Mouse (Mus musculus) limb, embryonic 14.5 days (tissue): ENCODE results near the gene Gabrr1. TPM values are rescaled to one million over a fixed set of nuclear protein-coding genes. Genes with fewer than 3 reads are reported as not detected.

Source experiments
- ATAC-seq: fragments of 200-750 bp; cut with Nextera tagmentation; 2 replicates; pipeline ENCODE4 v1.8.0; 2017; ENCODE audit warnings: low read depth, moderate number of reproducible peaks, moderate TSS enrichment; ENCODE audit not compliant: low FRiP score
- DNase-seq: peaks from one replicate; pipeline ENCODE4 v3.0.0-alpha.2; 2015; ENCODE audit warnings: low spot score
- H3K27ac ChIP-seq: fragments of 300-500 bp; sonication (generic); replicated peaks from 2 replicates; pipeline ENCODE4 v1.5.1; 2014; ENCODE audit warnings: low read depth, mild to moderate bottlenecking, low read length, moderate library complexity, mixed read lengths
- H3K27me3 ChIP-seq: fragments of 300-500 bp; sonication (generic); 2 replicates; pipeline ENCODE4 v1.6.1; 2014; ENCODE audit warnings: low read length, mixed read lengths; ENCODE audit not compliant: control insufficient read depth, insufficient read depth
- H3K36me3 ChIP-seq: fragments of 300-500 bp; sonication (generic); 2 replicates; pipeline ENCODE4 v1.6.1; 2014; ENCODE audit warnings: mild to moderate bottlenecking, low read length, moderate library complexity, mixed read lengths; ENCODE audit not compliant: control insufficient read depth, insufficient read depth
- H3K4me1 ChIP-seq: fragments of 300-500 bp; sonication (generic); 2 replicates; pipeline ENCODE4 v1.6.1; 2014; ENCODE audit warnings: antibody characterized with exemption, low read length, mixed read lengths; ENCODE audit not compliant: control insufficient read depth, insufficient read depth
- H3K4me2 ChIP-seq: fragments of 300-500 bp; sonication (generic); replicated peaks from 2 replicates; pipeline ENCODE4 v1.6.1; 2014; ENCODE audit warnings: low read depth, mild to moderate bottlenecking, low read length, moderate library complexity; ENCODE audit not compliant: severe bottlenecking
- H3K4me3 ChIP-seq: fragments of 300-500 bp; sonication (generic); replicated peaks from 2 replicates; pipeline ENCODE4 v1.5.1; 2014; ENCODE audit warnings: low read length
- H3K9ac ChIP-seq: fragments of 300-500 bp; sonication (generic); 2 replicates; pipeline ENCODE4 v1.6.1; 2014; ENCODE audit warnings: mild to moderate bottlenecking, low read depth, low read length, moderate library complexity; ENCODE audit not compliant: severe bottlenecking
- H3K9me3 ChIP-seq: fragments of 300-500 bp; sonication (generic); 2 replicates; pipeline ENCODE4 v1.6.1; 2016; ENCODE audit warnings: low read length; ENCODE audit not compliant: control insufficient read depth
- POLR2A ChIP-seq: fragments of 200-500 bp; IDR thresholded peaks from 2 replicates; pipeline ENCODE4 v1.8.0; 2012; ENCODE audit warnings: inconsistent platforms, mild to moderate bottlenecking, moderate library complexity, borderline replicate concordance; ENCODE audit not compliant: insufficient read depth, insufficient read length; ENCODE audit errors: extremely low read depth
- WGBS: fragments of 180-500 bp; shearing (Covaris S2); extraction: QIAGEN DNeasy Blood & Tissue Kit; methylation state at CpG from one replicate; pipeline ENCODE4 v1.1.7; 2014; 5-methylcytosine and 5-hydroxymethylcytosine counted together
- polyA plus RNA-seq, 2 experiments: library from polyadenylated mRNA; depleted of rRNA in 1 of 2; stranded (reverse) in 1 of 2; unstranded in 1 of 2; fragments of >200 nt; fragmentation: Nextera tagmentation in 1 of 2; extraction: Ambion mirVana in 1 of 2; gene quantifications; 2 replicates each; pipeline versions ENCODE4 v1.2.1 to v1.2.3; 2012 to 2014

The Gabrr1 gene
- polyA plus RNA-seq, 2 experiments: not detected

DNA sequence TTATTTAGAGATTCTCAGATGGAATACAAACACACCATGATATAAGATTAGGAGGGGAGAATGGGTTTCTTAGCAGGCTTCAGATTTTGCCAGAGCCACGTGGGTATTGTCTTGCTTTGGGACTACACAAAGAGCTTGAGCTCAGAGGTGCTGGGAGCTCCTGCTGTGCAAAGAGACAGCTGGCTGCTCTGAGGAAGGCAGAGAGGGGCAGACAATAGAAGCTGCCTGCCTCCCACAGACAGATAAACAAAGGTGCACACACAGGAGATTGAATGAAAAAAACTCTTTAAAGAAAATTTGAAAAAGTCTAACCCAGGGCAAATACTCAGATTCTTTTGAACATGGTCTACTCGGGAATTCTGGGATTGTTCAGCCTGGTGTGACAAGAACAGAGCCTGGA lies 65.8 kb downstream of the Gabrr1 start:
- Histone ChIP-seq H3K9ac (no peak overlapping the region), H3K9me3 (no peaks in the 10 kb centered on the region; the same call in 1 of the 2 replicates), H3K4me3 (no peak overlapping the region), H3K36me3 (no peaks in the 10 kb centered on the region), H3K4me2 (no peak overlapping the region), H3K27ac (no peak overlapping the region), H3K27me3 (no peaks in the 10 kb centered on the region), H3K4me1 (no peaks in the 10 kb centered on the region)
- DNase-seq: no peak
- ATAC-seq: no peak
- no peak for TF ChIP-seq POLR2A
- WGBS: 25% methylated on average over 2 of the region's 2 CpGs

DNA sequence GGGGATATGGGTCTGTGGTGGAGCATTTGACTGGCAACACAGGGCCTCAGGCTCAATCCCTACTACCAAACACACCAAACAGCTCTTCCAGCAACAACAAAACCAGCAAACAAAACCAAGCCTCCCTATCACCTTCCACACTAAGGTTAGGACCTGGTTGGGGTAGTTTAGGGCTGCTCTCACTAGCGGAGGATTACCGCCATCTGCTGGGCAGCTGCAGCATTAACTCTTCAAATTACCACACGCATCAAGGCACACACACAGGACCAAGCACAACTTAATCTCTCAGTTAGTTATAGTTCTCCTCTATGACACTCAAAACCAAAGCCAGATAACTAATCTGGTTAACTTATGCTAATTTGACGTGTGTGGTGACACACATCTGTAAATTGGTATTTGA lies 72.4 kb downstream of the Gabrr1 start:
- H3K27me3 ChIP-seq: no peaks in the 10 kb centered on the region
- no peak for TF ChIP-seq POLR2A
- 0 out of 2 replicates have a peak, but pooled peaks cover 3% of the 10 kb centered on the region for H3K4me1 ChIP-seq
- ATAC-seq (no peak), DNase-seq (peak; percentile 35)
- H3K9me3 ChIP-seq: no peaks in the 10 kb centered on the region
- H3K4me2 ChIP-seq: no peak overlapping the region
- H3K4me3 ChIP-seq: no peak overlapping the region
- H3K9ac ChIP-seq: no peak overlapping the region
- 2% methylated on average over 4 of the region's 4 CpGs for WGBS
- H3K36me3 ChIP-seq: no peaks in the 10 kb centered on the region
- no peak overlapping the region for H3K27ac ChIP-seq

DNA sequence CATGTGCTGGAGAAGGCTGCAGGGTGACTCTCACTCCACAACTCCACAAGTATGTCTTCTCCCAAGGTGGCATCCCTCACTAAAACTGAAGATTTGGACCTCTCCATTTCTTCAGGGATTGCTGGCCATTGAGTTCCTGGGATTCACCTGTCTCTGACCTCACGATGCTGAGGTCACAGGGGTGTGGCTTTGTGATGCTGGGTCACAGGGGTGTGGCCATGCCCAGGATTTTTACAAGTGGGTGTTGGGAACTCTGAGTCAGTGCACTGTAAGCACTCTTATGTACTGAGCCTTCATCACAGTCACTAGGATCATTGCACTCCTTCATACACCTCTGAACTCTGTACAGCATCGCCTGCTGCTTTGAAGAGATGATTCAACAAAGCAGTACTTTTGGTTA lies 75.2 kb downstream of the Gabrr1 start:
- Histone ChIP-seq H3K4me2 (no peak overlapping the region), H3K9me3 (no peaks in the 10 kb centered on the region), H3K27ac (no peak overlapping the region), H3K4me1 (0 out of 2 replicates have a peak, but pooled peaks cover 3% of the 10 kb centered on the region), H3K36me3 (no peaks in the 10 kb centered on the region), H3K4me3 (no peak overlapping the region), H3K27me3 (no peaks in the 10 kb centered on the region), H3K9ac (no peak overlapping the region)
- no peak for TF ChIP-seq POLR2A
- DNase-seq (no peak), ATAC-seq (no peak)
- 62% methylated on average over 2 of the region's 2 CpGs for WGBS

- DNase-seq: peak; percentile 40
- no peaks in the 10 kb centered on the region for H3K9me3 ChIP-seq
- 0 out of 2 replicates have a peak, but pooled peaks cover 3% of the 10 kb centered on the region for H3K4me1 ChIP-seq
- H3K4me2 ChIP-seq: peak within 1 kb of the TSS; percentile 94
- peak within 1 kb of the TSS; percentile 74 for H3K4me3 ChIP-seq
- peak within 1 kb of the TSS; percentile 88 for H3K9ac ChIP-seq
- 2% methylated on average over 49 of the region's 65 CpGs for WGBS
- H3K36me3 ChIP-seq: no peaks in the 10 kb centered on the region
- ATAC-seq: peak; percentile 82
- peak within 1 kb of the TSS; percentile 52 for H3K27ac ChIP-seq
- no peak for TF ChIP-seq POLR2A
- no peaks in the 10 kb centered on the region for H3K27me3 ChIP-seq
Measured at GRCm38 (mm10) chr4:33208881-33209841, 76.8 kb downstream of the Gabrr1 start, which contains the start of gene Srsf12. Srsf12 (plus strand) TSS chr4:33208991.

Other genes with a start within 250 kb of the Gabrr1 start
- 4.9 TPM in 2 replicates for gene Ankrd6, start 181.7 kb upstream of the Gabrr1 start, polyA plus RNA-seq (2012; rRNA removed)
- gene Ankrd6, start 181.7 kb upstream of the Gabrr1 start, polyA plus RNA-seq (2014; fragmentation: Nextera tagmentation; extraction: Ambion mirVana): 10.9 and 13.5 TPM in 2 replicates
- 11.8 and 12.3 TPM in 2 replicates for gene Rragd, start 149.5 kb upstream of the Gabrr1 start, polyA plus RNA-seq (2012; rRNA removed)
- gene Rragd, start 149.5 kb upstream of the Gabrr1 start, polyA plus RNA-seq (2014; fragmentation: Nextera tagmentation; extraction: Ambion mirVana): 13.1 and 15.0 TPM in 2 replicates
- gene Ube2j1, start 101.1 kb upstream of the Gabrr1 start, polyA plus RNA-seq (2012; rRNA removed): 26.6 TPM in 2 replicates
- gene Ube2j1, start 101.1 kb upstream of the Gabrr1 start, polyA plus RNA-seq (2014; fragmentation: Nextera tagmentation; extraction: Ambion mirVana): 38.0 and 41.4 TPM in 2 replicates
- gene Gabrr2, start 69.5 kb upstream of the Gabrr1 start, polyA plus RNA-seq (2012; rRNA removed): 0.54 and 0.88 TPM in 2 replicates
- 0.57 and 0.78 TPM in 2 replicates for gene Gabrr2, start 69.5 kb upstream of the Gabrr1 start, polyA plus RNA-seq (2014; fragmentation: Nextera tagmentation; extraction: Ambion mirVana)
- 2.3 and 3.3 TPM in 2 replicates for gene Pm20d2, start 57.2 kb downstream of the Gabrr1 start, polyA plus RNA-seq (2012; rRNA removed)
- 1.6 and 2.5 TPM in 2 replicates for gene Pm20d2, start 57.2 kb downstream of the Gabrr1 start, polyA plus RNA-seq (2014; fragmentation: Nextera tagmentation; extraction: Ambion mirVana)
- 10.9 and 13.3 TPM in 2 replicates for gene Srsf12, start 76.5 kb downstream of the Gabrr1 start, polyA plus RNA-seq (2012; rRNA removed)
- 13.3 and 20.3 TPM in 2 replicates for gene Srsf12, start 76.5 kb downstream of the Gabrr1 start, polyA plus RNA-seq (2014; fragmentation: Nextera tagmentation; extraction: Ambion mirVana)
- 61.4 and 66.5 TPM in 2 replicates for gene Pnrc1, start 157.6 kb downstream of the Gabrr1 start, polyA plus RNA-seq (2012; rRNA removed)
- 121 and 137 TPM in 2 replicates for gene Pnrc1, start 157.6 kb downstream of the Gabrr1 start, polyA plus RNA-seq (2014; fragmentation: Nextera tagmentation; extraction: Ambion mirVana)
- gene Rngtt, start 177.8 kb downstream of the Gabrr1 start, polyA plus RNA-seq (2012; rRNA removed): 7.3 and 8.3 TPM in 2 replicates
- gene Rngtt, start 177.8 kb downstream of the Gabrr1 start, polyA plus RNA-seq (2014; fragmentation: Nextera tagmentation; extraction: Ambion mirVana): 16.9 and 19.4 TPM in 2 replicates